Mouse (Mus musculus) small intestine, adult 2 months (tissue): ENCODE measurements around the gene Tmeff1. TPM values are rescaled to one million over a fixed set of nuclear protein-coding genes. Genes with fewer than 3 reads are reported as not detected.

ENCODE experiments used
- H3K27ac ChIP-seq: fragments of 200-500 bp; 2 replicates; pipeline ENCODE4 v1.5.1; 2012; ENCODE audit warnings: low read depth, low read length, control low read depth, inconsistent platforms; ENCODE audit not compliant: insufficient read depth
- H3K27me3 ChIP-seq: fragments of 200-500 bp; 2 replicates; pipeline ENCODE4 v1.6.1; 2012; ENCODE audit warnings: mild to moderate bottlenecking, moderate library complexity, low read length, inconsistent platforms; ENCODE audit not compliant: control insufficient read depth, insufficient read depth
- H3K36me3 ChIP-seq: fragments of 200-500 bp; 2 replicates; pipeline ENCODE4 v1.6.1; 2012; ENCODE audit warnings: mild to moderate bottlenecking, low read length, control low read depth, inconsistent platforms; ENCODE audit not compliant: control insufficient read depth, insufficient read depth
- H3K4me1 ChIP-seq: fragments of 200-500 bp; 2 replicates; pipeline ENCODE4 v1.6.1; 2012; ENCODE audit warnings: low read length, inconsistent platforms, mixed read lengths; ENCODE audit not compliant: control insufficient read depth, insufficient read depth, insufficient read length
- H3K4me3 ChIP-seq: fragments of 200-500 bp; 2 replicates; pipeline ENCODE4 v1.5.1; 2012; ENCODE audit warnings: low read depth, mild to moderate bottlenecking, control low read depth, inconsistent platforms, low read length, moderate library complexity
- CTCF ChIP-seq: fragments of 200-500 bp; IDR thresholded peaks from 2 replicates; pipeline ENCODE4 v1.5.1; 2012; ENCODE audit warnings: low read depth, mild to moderate bottlenecking, control low read depth, inconsistent platforms, low read length, moderate library complexity, mixed read lengths; ENCODE audit not compliant: insufficient replicate concordance, insufficient read length; ENCODE audit errors: extremely low read depth
- POLR2A ChIP-seq: fragments of 200-500 bp; IDR thresholded peaks from 2 replicates; pipeline ENCODE4 v1.6.1; 2012; ENCODE audit warnings: low read depth, mild to moderate bottlenecking, control low read depth, inconsistent platforms, low read length, moderate library complexity
- WGBS: fragments of 180-500 bp; shearing (Covaris S2); methylation state at CpG from one replicate; pipeline ENCODE4 v1.1.7; 2018; 5-methylcytosine and 5-hydroxymethylcytosine counted together
- polyA plus RNA-seq: library from polyadenylated mRNA; depleted of rRNA; stranded (reverse); fragments of >200 nt; gene quantifications from 2 replicates; pipeline ENCODE4 v1.2.3, GENCODE M21; 2012

The Tmeff1 gene
- polyA plus RNA-seq, 1 experiment, result 1.9 TPM

GRCm38 (mm10) chr4:48548393-48549045 is 36.5 kb upstream of the Tmeff1 start:
- H3K27ac ChIP-seq, result no peak overlapping the region
- no peak overlapping the region for H3K4me3 ChIP-seq
- peaks cover 2% of the 10 kb centered on the region; the same call in 1 of the 2 replicates for H3K4me1 ChIP-seq
- 68% methylated on average over 6 of the region's 6 CpGs for WGBS
- TF ChIP-seq CTCF, result no peak
- no peak for TF ChIP-seq POLR2A
- no peaks in the 10 kb centered on the region for H3K36me3 ChIP-seq
- H3K27me3 ChIP-seq, result no peaks in the 10 kb centered on the region

- Histone ChIP-seq H3K4me3 (no peak overlapping the region), H3K27me3 (no peaks in the 10 kb centered on the region), H3K27ac (no peak overlapping the region), H3K4me1 (peaks cover 2% of the 10 kb centered on the region; the same call in 1 of the 2 replicates), H3K36me3 (no peaks in the 10 kb centered on the region)
- WGBS, result 69% methylated on average over 5 of the region's 5 CpGs
- TF ChIP-seq POLR2A, result no peak
- TF ChIP-seq CTCF, result no peak
These were observed 35.3 kb upstream of the Tmeff1 start for GRCm38 (mm10) chr4:48549661-48550060.

- H3K27me3 ChIP-seq, result no peaks in the 10 kb centered on the region
- H3K27ac ChIP-seq, result no peak overlapping the region
- H3K4me3 ChIP-seq, result no peak overlapping the region
- no peaks in the 10 kb centered on the region for H3K36me3 ChIP-seq
- H3K4me1 ChIP-seq, result no peaks in the 10 kb centered on the region
- WGBS, result 92% methylated on average over 27 of the region's 27 CpGs
- TF ChIP-seq CTCF (no peak), POLR2A (no peak)
These were observed 32.4 kb upstream of the Tmeff1 start for GRCm38 (mm10) chr4:48552486-48553064.

- no peak overlapping the region for H3K27ac ChIP-seq
- H3K4me1 ChIP-seq, result no peaks in the 10 kb centered on the region
- no peak overlapping the region for H3K4me3 ChIP-seq
- H3K27me3 ChIP-seq, result no peaks in the 10 kb centered on the region
- WGBS, result 66% methylated on average over 7 of the region's 7 CpGs
- TF ChIP-seq CTCF (no peak), POLR2A (no peak)
- no peaks in the 10 kb centered on the region for H3K36me3 ChIP-seq
These were observed 30.8 kb upstream of the Tmeff1 start for GRCm38 (mm10) chr4:48554132-48554531.

GRCm38 (mm10) chr4:48555729-48556128 is 29.2 kb upstream of the Tmeff1 start:
- H3K27ac ChIP-seq, result no peak overlapping the region
- H3K4me1 ChIP-seq, result no peaks in the 10 kb centered on the region
- H3K4me3 ChIP-seq, result no peak overlapping the region
- no peaks in the 10 kb centered on the region for H3K36me3 ChIP-seq
- no peak for TF ChIP-seq CTCF
- WGBS, result 9% methylated on average over 3 of the region's 3 CpGs
- H3K27me3 ChIP-seq, result no peaks in the 10 kb centered on the region

- no peak for TF ChIP-seq CTCF
- TF ChIP-seq POLR2A, result no peak
- no peak overlapping the region for H3K4me3 ChIP-seq
- H3K27me3 ChIP-seq, result no peaks in the 10 kb centered on the region
- H3K36me3 ChIP-seq, result no peaks in the 10 kb centered on the region; the same call in 1 of the 2 replicates
- H3K27ac ChIP-seq, result no peak overlapping the region
- 89% methylated on average over 14 of the region's 14 CpGs for WGBS
- H3K4me1 ChIP-seq, result no peaks in the 10 kb centered on the region
These were observed 25.3 kb upstream of the Tmeff1 start for GRCm38 (mm10) chr4:48559652-48560051.

GRCm38 (mm10) chr4:48561824-48562223 is 23.1 kb upstream of the Tmeff1 start:
- TF ChIP-seq CTCF, result no peak
- TF ChIP-seq POLR2A, result no peak

More at GRCm38 (mm10) chr4:48561824-48562223, 23.1 kb upstream of the Tmeff1 start:
- Histone ChIP-seq H3K27me3 (no peaks in the 10 kb centered on the region), H3K4me3 (no peak overlapping the region), H3K4me1 (no peaks in the 10 kb centered on the region), H3K36me3 (no peaks in the 10 kb centered on the region; the same call in 1 of the 2 replicates), H3K27ac (no peak overlapping the region)
- WGBS, result 89% methylated on average over 8 of the region's 8 CpGs
